Mouse (Mus musculus) hindbrain, embryonic 12.5 days (tissue): ENCODE measurements around the gene Eml6. TPM values are rescaled to one million over a fixed set of nuclear protein-coding genes. Genes with fewer than 3 reads are reported as not detected.

Experiments used
- ATAC-seq: fragments of 200-750 bp; cut with Nextera tagmentation; 2 replicates; pipeline ENCODE4 v1.8.0; 2017; ENCODE audit warnings: moderate TSS enrichment; ENCODE audit not compliant: low FRiP score
- H3K27ac ChIP-seq: fragments of 300-500 bp; sonication (generic); 2 replicates; pipeline ENCODE4 v1.5.1; 2016; ENCODE audit warnings: mild to moderate bottlenecking
- H3K27me3 ChIP-seq: fragments of 300-500 bp; sonication (generic); 2 replicates; pipeline ENCODE4 v1.6.1; 2016; ENCODE audit warnings: mild to moderate bottlenecking
- H3K36me3 ChIP-seq: fragments of 300-500 bp; sonication (generic); 2 replicates; pipeline ENCODE4 v1.6.1; 2016; ENCODE audit warnings: mild to moderate bottlenecking
- H3K4me1 ChIP-seq: fragments of 300-500 bp; sonication (generic); 2 replicates; pipeline ENCODE4 v1.6.1; 2016
- H3K4me2 ChIP-seq: fragments of 300-500 bp; sonication (generic); replicated peaks from 2 replicates; pipeline ENCODE4 v1.6.1; 2016; ENCODE audit warnings: mild to moderate bottlenecking
- H3K4me3 ChIP-seq: fragments of 300-500 bp; sonication (generic); 2 replicates; pipeline ENCODE4 v1.5.1; 2016; ENCODE audit warnings: mild to moderate bottlenecking
- H3K9ac ChIP-seq: fragments of 300-500 bp; sonication (generic); 2 replicates; pipeline ENCODE4 v1.6.1; 2016; ENCODE audit warnings: mild to moderate bottlenecking, moderate library complexity
- H3K9me3 ChIP-seq: fragments of 300-500 bp; sonication (generic); replicated peaks from 2 replicates; pipeline ENCODE4 v1.6.1; 2016; ENCODE audit warnings: mild to moderate bottlenecking
- WGBS: fragments of 180-500 bp; shearing (Covaris S2); methylation state at CpG from one replicate; pipeline ENCODE4 v1.1.7; 2016; 5-methylcytosine and 5-hydroxymethylcytosine counted together
- polyA plus RNA-seq: library from polyadenylated mRNA; unstranded; fragments of >200 nt; fragmentation: Nextera tagmentation; extraction: Ambion mirVana; gene quantifications from 2 replicates; pipeline ENCODE4 v1.2.1, GENCODE M21; 2016

Eml6 gene
- polyA plus RNA-seq, 1 experiment from 2014 or later, result 2.5 TPM

DNA sequence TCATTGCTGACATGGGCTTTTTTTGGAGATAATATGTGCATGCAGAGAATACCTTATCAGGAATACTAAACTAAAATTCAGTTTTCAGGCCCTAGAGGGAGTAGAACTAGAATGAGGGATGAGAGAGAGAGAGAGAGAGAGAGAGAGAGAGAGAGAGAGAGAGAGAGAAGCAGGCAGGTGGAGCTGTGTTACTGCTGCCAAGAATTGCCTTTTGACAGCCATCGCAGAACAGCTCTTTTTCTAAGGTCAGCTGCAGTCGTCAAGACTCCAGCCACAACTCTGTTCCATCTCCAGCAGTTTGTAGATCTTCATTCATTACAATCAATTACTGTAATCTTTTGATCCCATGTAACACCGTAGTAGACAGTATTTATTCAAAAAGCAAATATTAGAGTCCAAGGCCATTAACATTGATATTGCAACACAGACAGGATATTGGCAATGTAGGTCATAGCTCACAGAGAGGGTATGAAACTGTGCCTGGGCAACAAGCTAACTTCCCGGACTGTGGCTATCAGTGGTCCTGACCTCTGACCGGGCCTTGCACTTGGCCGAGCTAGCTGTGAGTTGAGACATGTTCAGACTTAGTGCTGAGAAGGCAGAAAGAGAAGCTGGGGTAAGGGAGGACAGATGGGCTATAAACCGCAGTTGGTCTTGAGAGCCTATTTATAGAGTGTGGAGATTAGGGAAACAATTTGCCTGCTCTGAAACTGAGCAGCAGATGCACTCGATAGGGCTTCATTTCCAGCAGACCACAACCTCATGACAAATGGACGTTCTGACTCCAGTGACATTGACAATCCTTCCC is 217.5 kb downstream of the Eml6 start:
- no peaks in the 10 kb centered on the region for H3K36me3 ChIP-seq
- no peak for ATAC-seq
- no peak overlapping the region for H3K9ac ChIP-seq
- no peak overlapping the region for H3K27ac ChIP-seq
- WGBS, result 81% methylated on average over 9 of the region's 9 CpGs
- no peak overlapping the region for H3K4me3 ChIP-seq
- no peaks in the 10 kb centered on the region for H3K27me3 ChIP-seq
- H3K4me1 ChIP-seq, result no peaks in the 10 kb centered on the region
- H3K4me2 ChIP-seq, result no peak overlapping the region
- H3K9me3 ChIP-seq, result no peaks in the 10 kb centered on the region

DNA sequence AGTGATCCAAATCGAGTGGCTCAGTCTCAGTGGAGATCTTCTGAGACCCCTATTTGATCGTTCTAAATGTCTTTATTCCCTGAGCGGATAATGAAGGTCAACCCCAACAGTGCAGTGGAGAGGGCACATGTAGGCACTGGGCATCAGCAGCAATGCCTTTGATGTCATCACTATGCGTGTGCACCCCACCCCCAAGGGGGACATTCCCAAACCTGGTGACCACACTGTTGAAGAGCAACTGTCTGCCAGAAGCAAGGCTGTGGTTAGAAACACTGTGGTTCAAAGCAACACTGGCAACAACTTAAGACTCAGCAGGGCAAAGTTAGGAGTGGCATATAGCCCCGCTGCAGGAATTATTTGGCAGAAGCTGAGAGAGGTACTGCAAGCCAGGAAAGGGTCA is 218.5 kb downstream of the Eml6 start:
- Histone ChIP-seq H3K27me3 (no peaks in the 10 kb centered on the region), H3K4me2 (no peak overlapping the region), H3K9me3 (no peaks in the 10 kb centered on the region), H3K36me3 (no peaks in the 10 kb centered on the region), H3K9ac (no peak overlapping the region), H3K4me3 (no peak overlapping the region), H3K4me1 (no peaks in the 10 kb centered on the region), H3K27ac (no peak overlapping the region)
- 84% methylated on average over 5 of the region's 5 CpGs for WGBS
- ATAC-seq, result no peak

DNA sequence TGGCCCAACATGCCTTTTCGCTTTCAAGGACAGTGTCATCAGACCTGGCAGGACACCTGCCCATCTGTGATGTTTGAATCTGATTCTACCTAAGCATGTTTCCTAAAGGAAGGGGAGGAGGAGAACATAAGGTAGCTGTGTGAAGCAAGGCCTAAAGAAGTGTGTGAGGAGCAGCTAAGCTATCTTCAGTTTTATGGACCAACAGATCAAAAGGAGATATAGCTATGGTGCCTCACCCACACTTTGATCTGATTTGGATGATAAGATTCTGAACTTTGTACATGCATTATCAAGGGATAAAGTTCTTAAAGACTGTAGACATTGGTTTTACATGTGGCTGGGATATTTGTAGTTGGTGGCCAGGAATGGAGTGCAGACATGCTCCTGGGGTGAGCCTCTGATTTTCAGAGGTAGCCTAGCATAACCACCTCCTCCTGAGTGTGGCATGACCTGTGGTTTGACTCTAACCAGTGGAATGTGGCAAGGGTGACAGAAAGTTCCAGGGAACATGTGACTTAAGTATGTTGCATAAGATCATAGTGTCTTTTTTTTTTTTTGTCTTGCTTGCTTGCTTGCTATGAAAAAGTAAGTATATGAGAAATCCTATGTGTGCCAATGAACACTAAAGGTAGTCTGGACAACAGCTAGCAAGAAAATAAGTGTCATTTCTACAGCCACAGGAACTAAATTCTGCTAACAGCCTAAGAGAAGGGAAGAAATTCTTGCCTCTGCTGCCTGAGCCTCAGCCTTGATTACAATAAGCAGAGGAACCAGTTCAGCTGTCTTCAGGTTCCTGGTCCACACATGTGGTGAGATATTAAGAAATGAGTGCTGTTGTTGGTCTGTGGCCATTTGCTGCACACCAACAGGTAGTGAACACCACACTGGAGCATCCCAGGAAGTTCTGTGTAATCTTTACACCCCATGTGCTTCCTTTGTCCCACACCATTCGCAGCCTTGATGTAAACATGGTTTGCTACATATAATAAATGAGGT is 224.1 kb downstream of the Eml6 start:
- Histone ChIP-seq H3K27ac (no peak overlapping the region), H3K9ac (no peak overlapping the region), H3K9me3 (no peaks in the 10 kb centered on the region), H3K4me2 (no peak overlapping the region), H3K4me1 (no peaks in the 10 kb centered on the region), H3K4me3 (no peak overlapping the region), H3K36me3 (no peaks in the 10 kb centered on the region), H3K27me3 (no peaks in the 10 kb centered on the region)
- no peak for ATAC-seq
- WGBS, result 88% methylated on average over 2 of the region's 2 CpGs

DNA sequence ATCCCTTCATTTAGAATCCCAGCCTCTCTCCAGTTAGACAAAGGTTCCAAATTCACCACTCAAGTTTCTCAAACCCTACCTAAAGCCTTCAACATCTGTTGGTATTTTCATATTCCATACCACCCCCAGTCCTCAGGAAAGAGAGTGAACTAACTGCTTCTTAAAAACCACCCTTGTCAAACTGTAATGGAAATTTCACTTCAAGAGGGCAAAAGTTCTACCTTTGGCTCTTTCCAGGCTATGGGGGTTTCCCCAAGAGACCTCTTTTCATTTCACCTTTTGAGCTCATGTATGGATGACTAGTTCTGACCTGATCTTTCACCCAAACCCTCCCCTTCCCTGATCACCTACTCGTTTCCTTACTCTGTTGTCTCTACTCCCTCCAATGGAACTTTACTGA is 226.0 kb downstream of the Eml6 start:
- H3K27me3 ChIP-seq, result no peaks in the 10 kb centered on the region
- no peaks in the 10 kb centered on the region for H3K9me3 ChIP-seq
- no peak overlapping the region for H3K9ac ChIP-seq
- no peaks in the 10 kb centered on the region for H3K4me1 ChIP-seq
- WGBS, result 67% methylated on average over 1 of the region's 1 CpGs
- no peak overlapping the region for H3K27ac ChIP-seq
- no peak overlapping the region for H3K4me3 ChIP-seq
- no peak for ATAC-seq
- H3K4me2 ChIP-seq, result no peak overlapping the region
- no peaks in the 10 kb centered on the region for H3K36me3 ChIP-seq

DNA sequence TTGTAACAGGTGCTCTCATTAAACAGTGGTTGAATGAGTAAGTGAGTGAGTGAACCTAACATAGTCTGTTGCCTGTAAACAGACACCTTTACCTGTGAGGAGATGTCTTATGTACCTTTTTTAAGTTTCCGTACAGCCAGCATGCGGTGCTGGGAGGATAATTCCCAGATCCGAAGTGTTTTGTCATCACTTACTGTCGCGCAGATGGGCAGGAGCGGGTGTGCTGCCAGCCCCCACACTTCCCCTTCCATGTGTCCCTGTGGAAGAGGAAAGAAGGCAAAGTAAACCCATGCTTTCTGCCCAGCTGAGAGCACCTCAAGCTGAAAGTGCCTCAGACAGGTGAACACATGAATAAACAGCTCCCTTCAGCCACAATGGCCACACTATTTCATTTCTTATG is 230.7 kb downstream of the Eml6 start:
- no peak for ATAC-seq
- H3K4me3 ChIP-seq, result no peak overlapping the region
- WGBS, result 89% methylated on average over 6 of the region's 6 CpGs
- H3K4me2 ChIP-seq, result no peak overlapping the region
- no peak overlapping the region for H3K9ac ChIP-seq
- no peaks in the 10 kb centered on the region for H3K36me3 ChIP-seq
- H3K27ac ChIP-seq, result no peak overlapping the region
- no peaks in the 10 kb centered on the region for H3K27me3 ChIP-seq
- H3K9me3 ChIP-seq, result no peaks in the 10 kb centered on the region
- no peaks in the 10 kb centered on the region for H3K4me1 ChIP-seq

DNA sequence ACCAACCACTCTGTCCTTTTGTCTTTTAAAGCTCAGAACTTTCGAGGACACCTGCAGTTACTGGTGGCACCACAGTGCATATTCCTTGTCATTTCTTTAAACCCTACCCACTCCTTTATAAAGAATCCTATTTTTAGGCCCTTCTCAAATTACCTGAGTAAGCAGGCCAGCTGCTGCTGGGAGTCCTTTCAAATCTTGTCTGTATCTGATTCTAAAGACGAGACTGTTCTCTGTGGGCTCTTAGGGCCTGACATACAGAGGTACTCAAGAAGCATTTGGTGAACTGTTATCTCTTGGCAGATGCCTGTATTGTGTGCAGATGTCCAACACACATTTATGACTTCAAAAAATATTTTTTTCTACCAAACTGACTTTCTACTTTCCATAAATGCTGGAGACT is 231.4 kb downstream of the Eml6 start:
- no peaks in the 10 kb centered on the region for H3K27me3 ChIP-seq
- H3K36me3 ChIP-seq, result no peaks in the 10 kb centered on the region
- no peak for ATAC-seq
- no peak overlapping the region for H3K27ac ChIP-seq
- H3K4me2 ChIP-seq, result no peak overlapping the region
- 64% methylated on average over 2 of the region's 2 CpGs for WGBS
- H3K4me1 ChIP-seq, result no peaks in the 10 kb centered on the region
- no peaks in the 10 kb centered on the region for H3K9me3 ChIP-seq
- no peak overlapping the region for H3K4me3 ChIP-seq
- H3K9ac ChIP-seq, result no peak overlapping the region

DNA sequence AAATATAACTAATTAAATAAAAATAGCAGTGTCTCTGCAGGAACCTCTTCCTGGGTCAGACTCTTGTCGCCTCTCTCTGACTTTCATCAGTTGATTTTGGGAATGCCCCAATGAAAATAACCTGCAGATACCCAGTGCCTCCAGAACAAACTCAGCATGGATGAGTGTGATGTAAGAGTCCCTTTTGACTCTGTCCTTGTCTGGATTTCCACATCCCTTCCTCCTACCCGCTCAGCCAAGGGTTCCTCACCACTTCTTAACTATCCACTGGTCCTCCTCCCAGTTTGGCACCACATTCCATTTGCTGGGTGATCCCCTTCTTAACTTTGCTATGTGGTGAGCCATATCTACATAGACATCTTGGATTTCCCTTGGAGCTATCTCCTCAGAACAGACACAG is 235.0 kb downstream of the Eml6 start:
- no peak for ATAC-seq
- H3K4me3 ChIP-seq, result no peak overlapping the region
- peaks cover 4% of the 10 kb centered on the region; the same call in 1 of the 2 replicates for H3K4me1 ChIP-seq
- H3K9me3 ChIP-seq, result no peaks in the 10 kb centered on the region
- H3K27ac ChIP-seq, result no peak overlapping the region
- no peak overlapping the region for H3K9ac ChIP-seq
- H3K4me2 ChIP-seq, result no peak overlapping the region
- H3K27me3 ChIP-seq, result no peaks in the 10 kb centered on the region
- H3K36me3 ChIP-seq, result no peaks in the 10 kb centered on the region
- WGBS, result 85% methylated on average over 2 of the region's 2 CpGs

DNA sequence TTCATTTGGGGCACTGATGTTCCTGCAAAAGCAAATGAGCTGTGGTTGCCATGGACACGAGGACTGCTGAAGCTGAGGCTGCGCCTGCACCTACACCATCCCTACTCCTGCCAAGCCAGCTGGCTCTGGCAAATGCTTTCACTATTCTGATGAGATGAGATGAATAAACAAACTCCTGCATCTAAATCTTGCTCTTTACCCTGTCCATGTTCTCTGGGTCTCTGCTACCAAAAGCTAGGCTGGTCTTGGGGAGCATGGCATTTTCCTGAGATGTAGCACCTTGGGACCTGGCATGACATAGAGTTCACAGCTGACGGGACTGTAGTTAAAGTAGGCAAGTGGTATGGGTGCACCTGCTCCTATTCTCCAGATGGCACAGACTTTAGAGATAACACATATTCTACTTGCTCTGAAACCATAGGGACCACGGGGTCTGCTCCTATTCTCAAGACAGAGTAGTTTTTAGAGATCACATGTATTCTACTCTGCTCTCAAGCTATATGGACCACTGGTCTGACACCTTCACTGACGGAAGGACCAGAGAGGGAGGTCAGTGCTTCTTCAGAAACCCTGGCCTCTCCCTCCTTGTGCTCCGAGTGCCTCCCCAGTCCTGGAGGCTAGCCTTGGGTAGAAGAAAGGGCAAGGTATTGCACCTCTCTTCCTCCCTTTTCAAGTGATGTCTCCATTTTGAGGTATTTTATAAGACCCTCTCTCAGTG is 236.8 kb downstream of the Eml6 start:
- no peak overlapping the region for H3K9ac ChIP-seq
- H3K4me1 ChIP-seq, result peaks cover 4% of the 10 kb centered on the region; the same call in 1 of the 2 replicates
- no peak overlapping the region for H3K4me3 ChIP-seq
- no peaks in the 10 kb centered on the region for H3K9me3 ChIP-seq
- peak; percentile 67 for ATAC-seq
- H3K27ac ChIP-seq, result no peak overlapping the region
- H3K36me3 ChIP-seq, result no peaks in the 10 kb centered on the region
- WGBS, result 73% methylated on average over 6 of the region's 6 CpGs
- H3K4me2 ChIP-seq, result no peak overlapping the region
- H3K27me3 ChIP-seq, result no peaks in the 10 kb centered on the region

DNA sequence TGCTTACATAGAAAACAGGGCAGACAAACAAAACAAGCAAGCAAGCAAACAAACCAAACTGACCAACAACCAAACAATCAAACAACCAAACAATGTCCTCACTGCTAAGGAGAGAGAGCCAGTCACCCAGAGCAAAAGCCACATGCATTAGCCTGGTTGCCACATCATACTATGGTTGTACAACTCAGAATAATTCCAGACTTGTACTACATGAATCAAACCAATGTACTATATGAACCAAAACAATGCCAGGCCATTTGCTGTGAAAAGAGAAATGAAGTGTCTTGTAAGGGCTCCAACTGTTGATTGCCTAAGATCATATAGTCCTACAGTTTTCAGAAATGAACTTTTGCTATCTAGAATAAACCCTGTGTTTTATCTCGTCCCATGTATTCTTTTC is 237.3 kb downstream of the Eml6 start:
- no peak for ATAC-seq
- Histone ChIP-seq H3K4me2 (no peak overlapping the region), H3K36me3 (no peaks in the 10 kb centered on the region), H3K4me1 (peaks cover 4% of the 10 kb centered on the region; the same call in 1 of the 2 replicates), H3K4me3 (no peak overlapping the region), H3K9ac (no peak overlapping the region), H3K27ac (no peak overlapping the region), H3K27me3 (no peaks in the 10 kb centered on the region), H3K9me3 (no peaks in the 10 kb centered on the region)
- 43% methylated on average over 1 of the region's 1 CpGs for WGBS

DNA sequence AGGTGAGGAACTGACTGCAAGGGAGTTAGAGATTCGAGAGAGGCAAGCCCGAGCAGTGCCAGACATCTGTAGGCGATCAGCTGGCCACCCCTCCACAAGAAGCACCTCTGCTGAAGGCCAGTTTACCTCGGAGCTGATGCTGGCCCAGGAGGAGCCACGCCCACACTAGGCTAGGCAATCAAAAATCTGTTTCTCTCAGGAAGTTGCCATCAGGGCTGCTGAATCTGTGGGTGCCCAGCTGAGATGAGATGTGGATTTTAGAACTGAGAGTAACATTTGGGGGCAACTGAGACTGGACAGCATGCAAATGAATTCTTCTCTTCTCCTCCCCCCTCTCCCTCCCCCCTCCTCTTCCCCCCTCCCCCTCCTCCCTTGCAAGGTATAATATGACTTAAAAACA is 238.4 kb downstream of the Eml6 start:
- no peak for ATAC-seq
- no peak overlapping the region for H3K4me3 ChIP-seq
- 30% methylated on average over 5 of the region's 5 CpGs for WGBS
- H3K4me1 ChIP-seq, result peaks cover 4% of the 10 kb centered on the region; the same call in 1 of the 2 replicates
- no peak overlapping the region for H3K9ac ChIP-seq
- H3K27me3 ChIP-seq, result no peaks in the 10 kb centered on the region
- no peaks in the 10 kb centered on the region for H3K36me3 ChIP-seq
- H3K27ac ChIP-seq, result no peak overlapping the region
- H3K9me3 ChIP-seq, result no peaks in the 10 kb centered on the region
- H3K4me2 ChIP-seq, result no peak overlapping the region

DNA sequence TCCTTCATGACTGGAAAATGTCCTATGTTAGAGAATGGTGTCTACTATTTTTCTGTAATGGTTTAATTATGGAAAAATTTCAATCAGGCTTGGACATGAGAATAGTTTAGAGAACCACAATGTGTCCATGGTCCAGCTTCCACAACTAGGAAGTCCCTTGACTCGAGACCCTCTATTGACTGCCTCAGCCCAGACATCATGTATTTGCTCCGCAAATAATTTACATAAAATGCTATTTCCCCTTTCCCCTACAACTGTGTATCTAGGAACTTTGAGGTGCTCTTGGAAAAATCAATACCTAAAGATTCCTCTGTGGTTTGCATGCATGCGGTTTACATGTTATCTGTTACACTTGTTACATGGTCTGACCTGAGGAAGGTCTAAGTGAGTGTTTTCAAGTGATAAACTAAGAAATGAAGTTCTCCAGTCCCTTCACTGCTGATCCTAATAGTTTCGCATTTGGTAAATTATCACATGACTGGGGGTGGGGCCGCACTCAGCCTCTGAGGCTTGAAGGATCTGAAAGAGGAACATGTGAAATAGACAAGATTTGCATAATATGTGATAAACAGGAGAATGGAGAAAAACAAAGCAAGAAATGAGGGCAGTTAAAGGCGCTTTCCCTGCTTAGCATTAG is 239.1 kb downstream of the Eml6 start:
- Histone ChIP-seq H3K9ac (no peak overlapping the region), H3K27me3 (no peaks in the 10 kb centered on the region), H3K27ac (no peak overlapping the region), H3K4me1 (peaks cover 4% of the 10 kb centered on the region; the same call in 1 of the 2 replicates), H3K4me3 (no peak overlapping the region), H3K4me2 (no peak overlapping the region), H3K36me3 (no peaks in the 10 kb centered on the region), H3K9me3 (no peaks in the 10 kb centered on the region)
- WGBS, result 87% methylated on average over 6 of the region's 6 CpGs
- no peak for ATAC-seq
